Mouse (Mus musculus): Measurements from ENCODE around the gene Rexo5.

The Rexo5 gene

DNA sequence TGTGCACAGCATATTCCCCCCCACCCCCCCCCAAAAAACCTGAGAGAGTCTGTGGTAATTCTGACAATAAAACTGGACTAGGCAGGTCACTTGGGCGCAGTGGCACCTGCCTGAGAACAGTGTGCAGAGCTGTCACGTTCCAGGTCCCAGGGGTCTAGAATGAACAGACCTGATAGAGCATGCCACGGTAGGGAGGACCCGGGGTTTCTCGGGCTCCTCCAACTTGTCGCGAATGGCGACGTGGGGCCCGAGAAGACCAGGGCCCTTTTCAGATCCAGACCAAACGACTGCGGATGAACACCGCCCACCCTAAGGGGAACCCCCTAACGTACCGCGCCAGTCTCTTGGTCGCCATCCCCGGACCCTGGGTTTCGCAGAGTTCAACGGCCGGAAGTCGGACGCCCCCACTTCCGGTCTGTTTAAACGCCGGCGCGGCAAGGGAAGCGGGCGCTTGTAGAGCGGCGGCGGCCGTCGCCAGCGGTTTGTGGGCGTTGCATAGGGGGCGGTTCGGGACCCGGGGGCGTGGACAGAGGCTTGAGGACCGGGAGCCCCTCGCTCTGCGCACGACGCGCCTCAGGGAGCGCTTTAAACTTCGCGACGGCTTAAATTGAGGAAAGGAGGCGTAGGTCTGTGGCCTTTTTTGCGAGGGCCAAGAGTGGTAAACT, at the start of gene Rexo5, which contains the start of gene Eri2:
Rexo5 (plus strand) TSS at position 421 of the 665 bp plus-strand sequence.
Eri2 (minus strand) TSS at position 473 of the 665 bp plus-strand sequence.
- DNase-seq (ENCODE audit: low spot score), result peak; percentile 80

DNA sequence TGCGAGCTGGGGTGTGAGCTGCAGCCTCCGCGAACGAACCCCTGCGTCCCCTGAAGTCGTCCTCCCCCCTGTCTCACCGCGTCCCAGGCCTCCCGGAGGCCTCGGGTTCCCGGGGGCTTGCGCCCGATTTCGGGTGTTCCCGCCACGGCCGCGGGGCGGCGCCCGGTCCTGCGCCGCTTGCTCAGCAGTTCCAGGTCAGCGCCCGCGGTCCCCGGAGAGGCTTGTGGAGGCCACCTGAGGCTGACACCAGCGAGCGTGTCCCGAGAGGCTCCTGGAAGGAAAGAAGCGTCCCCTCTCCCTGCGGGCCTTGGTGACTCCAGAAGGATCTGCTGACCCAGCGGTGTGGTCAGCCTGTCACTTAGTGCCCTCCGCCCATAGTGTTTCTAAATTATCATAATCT, 49.5 kb upstream of the Rexo5 start:
- no peak for DNase-seq (ENCODE audit: low spot score)

DNA sequence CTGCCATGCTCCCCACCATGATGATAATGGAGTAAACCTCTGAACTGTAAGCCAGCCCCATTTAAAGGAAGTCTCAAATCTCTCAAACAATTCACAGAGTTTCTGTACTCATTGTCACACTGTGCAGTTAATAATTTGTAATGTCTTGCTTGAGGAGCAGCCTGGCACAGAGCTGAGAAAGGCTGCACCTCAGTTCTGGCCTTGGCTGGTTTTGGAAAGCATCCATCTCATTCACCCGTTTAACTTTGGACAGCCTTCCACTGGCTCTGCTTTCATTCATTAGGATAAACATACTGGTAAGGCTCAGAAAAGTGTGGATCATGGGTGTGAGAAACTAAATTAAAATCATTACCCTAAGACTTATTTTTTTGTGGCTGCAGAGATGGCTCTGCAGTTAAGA, 47.9 kb upstream of the Rexo5 start:
- DNase-seq (ENCODE audit: low spot score), result no peak

DNA sequence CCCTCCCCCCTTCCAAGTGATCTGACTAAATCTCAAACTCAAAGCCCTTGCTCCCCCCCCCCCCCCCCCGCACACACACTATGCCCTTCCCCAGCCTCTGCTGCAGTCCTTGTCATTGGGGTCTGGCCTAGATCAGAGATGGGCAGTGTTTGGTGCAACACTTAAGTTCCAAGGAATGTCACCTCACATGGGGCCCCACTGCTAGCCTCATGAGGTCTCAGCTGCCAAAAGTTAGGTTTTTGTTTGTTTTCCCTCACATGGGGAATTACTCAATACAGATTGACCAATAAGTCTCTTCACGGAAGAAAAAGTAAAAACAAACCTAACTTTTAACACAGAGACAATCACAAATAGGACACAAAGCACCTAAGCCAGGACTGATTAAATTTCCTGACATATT, 45.0 kb upstream of the Rexo5 start:
- DNase-seq (ENCODE audit: low spot score), result no peak

DNA sequence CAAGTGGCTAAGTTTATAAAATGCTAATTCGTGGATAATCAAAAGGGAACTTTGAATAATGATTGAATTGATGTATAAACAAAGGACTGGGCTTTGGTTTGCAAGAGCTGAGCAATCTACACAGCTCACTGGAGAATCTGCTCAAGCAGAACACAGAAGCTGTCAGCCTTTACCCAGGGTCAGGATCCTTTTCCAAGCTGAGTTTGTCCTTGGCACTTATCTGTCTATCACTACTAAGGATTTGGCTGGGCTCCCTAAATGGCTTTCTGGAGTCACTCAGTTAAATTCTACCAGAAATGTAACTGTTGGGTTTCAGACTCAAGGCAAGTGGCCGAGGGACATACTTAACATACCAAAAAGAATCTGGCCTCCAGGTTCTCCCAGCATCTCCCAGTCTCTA, 43.9 kb upstream of the Rexo5 start:
- peak; percentile 34 for DNase-seq (ENCODE audit: low spot score)

DNA sequence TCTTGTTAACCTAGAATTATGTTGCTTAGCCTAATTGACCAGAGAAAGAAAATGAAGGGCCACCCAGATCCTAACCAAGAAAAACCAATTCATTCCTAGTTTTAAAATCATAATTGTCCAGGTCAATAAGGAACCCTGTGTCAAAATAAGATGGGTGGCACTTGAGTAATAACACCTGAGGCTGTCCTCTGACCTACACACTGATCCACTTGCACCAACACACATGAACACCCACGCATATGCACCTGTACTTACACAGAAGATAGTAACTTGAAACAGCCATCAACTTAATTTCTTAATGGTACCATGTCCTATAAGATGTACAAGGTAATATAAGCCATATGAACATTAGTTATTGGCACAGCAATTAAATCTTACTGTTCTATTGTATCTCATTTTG, 40.1 kb upstream of the Rexo5 start:
- DNase-seq (ENCODE audit: low spot score), result no peak

DNA sequence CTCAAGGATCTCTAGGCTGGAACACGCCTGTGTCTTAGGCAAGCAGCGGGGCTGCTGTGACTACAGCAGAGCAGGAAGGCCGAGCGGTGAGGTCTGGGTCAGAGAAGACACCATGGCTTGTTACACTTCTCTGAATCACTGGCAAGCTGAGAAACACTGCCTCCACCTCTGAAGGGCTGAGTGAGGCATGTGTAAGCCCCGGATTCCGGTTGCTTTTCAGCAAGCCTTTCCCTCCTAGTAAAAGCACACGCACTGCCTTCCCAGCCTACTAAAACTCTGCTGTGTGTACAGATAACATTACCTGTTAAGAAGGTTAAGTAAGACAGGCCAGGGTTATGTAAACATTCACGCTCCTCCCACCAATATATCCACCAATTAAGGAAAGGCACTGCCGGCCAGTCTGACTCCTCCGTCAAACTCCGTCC, 33.3 kb upstream of the Rexo5 start, which contains the start of gene Acsm3:
Acsm3 (plus strand) TSS at position 397 of the 425 bp plus-strand sequence.
- DNase-seq (ENCODE audit: low spot score), result no peak

DNA sequence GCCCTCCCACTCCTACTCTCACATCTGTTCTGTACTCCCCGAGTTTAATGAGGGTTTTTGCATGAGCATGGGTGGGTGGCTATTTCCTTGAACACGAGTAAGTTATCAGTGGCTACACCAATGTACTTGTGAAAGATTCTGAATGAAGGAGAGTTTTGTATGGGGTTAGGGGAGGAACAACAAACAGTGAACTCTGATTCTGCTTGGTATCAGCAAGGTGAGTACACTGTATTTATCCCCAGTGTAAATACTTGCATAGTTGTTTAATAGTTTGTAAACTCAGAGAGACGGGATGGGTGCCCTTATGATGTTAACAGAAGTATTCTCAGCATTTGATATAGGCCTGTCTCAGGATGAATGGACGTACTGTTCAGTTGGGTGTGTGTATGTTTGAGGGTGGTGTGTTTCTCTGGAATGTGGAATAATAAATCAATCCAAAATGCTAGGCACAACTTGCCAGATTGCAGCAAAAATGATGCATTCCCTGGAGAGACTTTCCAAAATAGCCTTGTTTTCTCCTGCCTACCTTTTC, 31.6 kb upstream of the Rexo5 start:
- DNase-seq (ENCODE audit: low spot score), result no peak

DNA sequence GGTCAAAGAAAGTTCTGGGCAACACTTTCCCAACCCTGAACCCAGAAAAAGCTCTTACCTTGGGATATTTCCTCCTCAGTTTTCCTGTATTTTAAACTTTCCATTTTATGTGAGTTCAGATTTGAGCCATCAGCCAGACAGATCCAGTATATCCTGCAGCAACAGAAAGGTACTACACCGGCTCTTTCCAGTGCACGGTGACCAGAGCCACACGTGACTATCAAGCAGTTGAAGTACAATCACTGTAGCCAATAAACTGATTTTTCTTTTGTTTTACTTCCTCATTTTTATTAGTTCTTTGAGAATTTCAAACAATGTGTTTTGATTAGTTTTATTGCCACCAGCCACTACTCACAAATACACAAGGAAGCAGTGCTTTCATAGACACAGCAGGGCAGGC, 29.4 kb upstream of the Rexo5 start:
- DNase-seq (ENCODE audit: low spot score), result no peak

DNA sequence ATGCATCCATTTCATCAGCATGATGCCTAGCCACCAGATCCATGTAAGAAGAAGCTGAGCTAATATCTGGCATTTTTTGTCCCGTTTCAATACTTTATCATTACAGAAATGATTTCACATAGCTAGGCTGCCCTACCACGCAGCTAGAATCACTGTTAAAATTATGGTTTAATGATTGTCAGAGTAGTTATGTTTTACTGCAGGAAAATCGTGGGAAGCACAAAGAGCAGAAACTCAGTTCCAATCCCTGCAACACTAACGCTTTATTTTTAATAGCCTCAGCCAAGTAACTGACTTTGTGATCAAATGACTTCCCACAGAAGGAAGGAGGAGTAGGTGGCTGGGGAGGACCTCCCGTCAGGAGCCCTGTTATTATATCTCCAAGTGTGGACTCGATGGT, 26.8 kb upstream of the Rexo5 start:
- DNase-seq (ENCODE audit: low spot score), result no peak

DNA sequence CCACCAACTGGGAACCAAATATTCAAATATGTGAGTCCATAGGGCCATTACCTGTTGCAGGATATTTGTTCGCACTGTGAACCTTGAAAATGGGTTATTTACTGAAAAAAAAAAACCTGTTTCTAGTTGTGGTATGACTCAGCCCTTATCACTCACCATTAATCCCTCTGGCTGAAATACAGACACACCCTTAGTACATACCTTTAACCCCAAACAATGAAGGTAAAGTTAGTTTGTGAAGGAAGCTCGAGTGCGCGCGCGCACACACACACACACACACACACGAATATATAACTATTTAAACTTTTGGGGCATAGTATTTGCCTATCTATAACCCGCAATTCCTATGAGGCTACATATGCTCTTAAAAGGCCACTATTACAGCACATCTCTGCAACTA, 23.9 kb upstream of the Rexo5 start:
- DNase-seq (ENCODE audit: low spot score), result no peak

DNA sequence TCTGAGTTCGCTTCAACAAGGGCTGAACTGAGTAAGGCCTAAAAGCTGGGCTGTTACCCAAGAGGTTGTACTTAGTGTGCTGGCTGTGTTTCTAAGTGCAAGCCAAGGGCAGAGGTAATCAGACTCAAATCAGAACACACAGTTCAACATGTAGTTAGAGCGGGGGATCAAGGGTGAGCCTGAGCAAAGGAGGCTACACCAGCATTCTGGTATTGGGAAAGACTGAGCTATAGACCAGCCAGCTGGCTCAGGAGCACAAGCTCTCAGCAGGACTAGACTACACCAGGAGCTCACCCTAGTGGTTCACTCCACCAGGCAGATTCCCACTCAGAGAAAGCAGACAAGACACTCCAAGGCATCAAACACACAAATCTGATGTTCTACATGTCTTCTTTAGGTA, 10.4 kb upstream of the Rexo5 start:
- DNase-seq (ENCODE audit: low spot score), result peak; percentile 10

DNA sequence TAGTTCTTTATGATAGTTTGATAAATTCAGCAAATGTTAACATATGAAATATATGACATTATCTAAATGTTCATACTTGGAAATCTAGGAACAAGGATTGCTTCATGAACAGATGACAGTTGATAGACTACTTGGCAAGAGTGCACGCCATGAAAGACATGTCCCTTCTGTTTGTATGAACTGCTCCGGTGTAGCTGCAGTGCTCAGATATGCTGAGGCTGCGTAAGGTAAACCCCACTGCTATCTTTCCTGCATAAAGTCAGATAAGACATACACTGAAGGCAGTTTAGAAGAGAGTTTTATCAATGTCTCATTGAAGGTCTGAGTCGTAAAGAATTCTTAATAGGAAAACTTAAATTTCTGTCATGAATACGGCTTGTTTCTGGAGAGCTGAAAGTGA, 8.9 kb upstream of the Rexo5 start:
- no peak for DNase-seq (ENCODE audit: low spot score)

DNA sequence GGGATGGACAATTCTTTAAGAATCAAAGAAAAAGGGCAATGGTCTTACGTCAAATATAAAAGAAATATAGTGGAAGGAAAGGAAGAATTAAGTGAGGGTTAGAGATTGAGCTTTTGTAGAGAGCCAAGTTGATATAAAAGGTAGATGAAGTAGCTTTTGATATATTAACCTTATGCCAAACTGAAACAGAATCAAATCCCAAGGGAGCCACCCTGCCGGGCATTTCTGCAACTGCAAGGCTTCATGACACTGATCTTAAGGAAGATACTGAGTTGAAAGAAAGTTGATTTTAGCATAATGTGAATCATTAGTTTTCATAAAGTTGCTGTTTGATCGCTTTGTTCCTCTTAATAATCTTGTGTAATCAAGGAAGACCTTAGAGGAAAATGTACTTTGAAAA, 4.8 kb upstream of the Rexo5 start:
- no peak for DNase-seq (ENCODE audit: low spot score)

DNA sequence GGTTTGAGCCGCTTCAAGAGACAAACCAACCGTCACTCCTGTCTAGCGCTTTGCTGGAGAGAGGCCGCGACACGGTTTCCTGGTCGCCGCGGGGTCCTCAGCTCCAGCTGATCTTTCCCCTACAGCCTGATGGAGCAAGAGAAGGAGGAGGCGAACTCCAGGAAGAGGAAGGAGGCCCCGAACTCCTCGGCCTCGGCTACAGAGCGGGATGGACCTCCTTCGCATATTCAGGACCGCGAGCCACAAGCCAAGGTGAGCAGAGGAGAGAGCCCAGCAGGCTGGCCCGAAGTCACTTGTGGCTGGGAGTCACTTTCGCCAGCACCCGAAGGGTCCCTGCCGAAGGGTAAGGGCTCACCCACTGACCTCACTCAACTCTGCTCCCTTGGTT, 439 bp downstream of the Rexo5 start:
- no peak for DNase-seq (ENCODE audit: low spot score)

DNA sequence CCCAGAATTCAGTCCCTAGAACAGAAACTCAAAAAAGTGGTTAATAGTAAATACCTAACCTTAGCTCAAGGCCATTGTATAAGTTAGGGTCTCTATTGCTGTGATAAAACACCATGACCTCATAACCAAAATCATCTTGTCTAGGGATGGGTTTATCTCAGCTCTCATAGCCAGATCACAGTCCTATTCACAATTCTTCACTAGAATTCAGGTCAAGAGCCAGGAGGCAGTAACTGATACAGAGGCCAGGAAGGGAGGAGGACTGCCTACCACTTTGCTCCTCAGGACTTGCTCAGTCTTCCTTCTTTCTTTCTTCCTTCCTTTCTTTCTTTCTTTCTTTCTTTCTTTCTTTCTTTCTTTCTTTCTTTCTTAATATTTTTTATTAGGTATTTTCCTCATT, 1.5 kb downstream of the Rexo5 start:
- no peak for DNase-seq (ENCODE audit: low spot score)

DNA sequence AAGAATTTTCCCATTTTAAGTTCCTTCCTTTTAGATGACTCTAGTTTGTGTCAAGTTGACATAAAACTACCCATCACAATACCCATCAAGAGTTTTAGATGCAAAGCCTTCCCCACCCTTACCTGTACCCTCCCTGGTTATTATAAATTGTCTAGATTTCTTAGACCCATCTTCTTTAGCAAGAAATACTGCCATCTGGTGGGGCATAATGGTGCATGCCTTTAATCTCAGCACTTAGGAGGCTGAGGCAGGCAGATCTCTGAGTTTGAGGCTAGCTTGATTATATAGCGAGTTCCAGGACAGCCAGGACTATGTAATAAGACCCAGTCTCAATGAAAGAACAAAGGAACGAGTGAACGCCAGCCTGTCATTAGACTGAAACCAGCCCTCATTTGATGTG, 6.7 kb downstream of the Rexo5 start:
- DNase-seq (ENCODE audit: low spot score), result no peak

DNA sequence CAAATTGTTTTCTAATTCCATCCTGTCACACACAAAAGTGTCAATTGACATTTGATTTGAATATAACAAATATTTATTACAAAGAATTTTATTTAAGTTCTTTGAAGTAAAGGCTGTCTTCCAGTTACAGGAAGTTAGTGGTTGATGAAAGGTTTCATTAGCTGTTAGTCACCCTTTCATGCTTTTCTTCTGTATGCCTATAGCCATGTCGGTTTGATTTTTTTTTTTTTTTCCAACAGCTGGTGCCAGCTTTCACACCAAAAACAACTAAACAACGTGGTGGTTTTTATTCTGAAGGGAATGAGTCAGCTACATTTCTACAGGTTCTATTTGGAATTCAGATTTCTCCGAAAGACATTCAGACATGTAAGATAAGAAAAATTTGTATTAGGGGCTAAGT, 7.2 kb downstream of the Rexo5 start:
- no peak for DNase-seq (ENCODE audit: low spot score)

DNA sequence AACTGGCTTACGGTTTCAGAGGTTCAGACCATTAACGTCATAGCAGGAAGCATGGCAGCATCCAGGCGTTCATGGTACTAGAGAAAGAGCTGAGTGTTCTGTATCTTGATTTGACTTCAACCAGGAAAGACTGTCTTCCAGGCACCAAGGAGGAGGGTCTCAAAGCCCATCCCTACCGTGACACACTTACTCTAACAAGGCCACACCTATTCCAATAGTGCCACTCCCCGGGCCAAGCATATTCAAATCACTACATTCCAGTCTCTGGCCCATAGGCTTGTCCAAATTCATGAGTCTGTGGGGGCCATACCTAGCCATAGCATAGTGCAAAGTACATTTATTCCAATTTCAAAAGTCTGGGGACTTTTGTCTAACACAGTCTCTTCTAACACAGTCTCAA, 13.6 kb downstream of the Rexo5 start:
- no peak for DNase-seq (ENCODE audit: low spot score)

DNA sequence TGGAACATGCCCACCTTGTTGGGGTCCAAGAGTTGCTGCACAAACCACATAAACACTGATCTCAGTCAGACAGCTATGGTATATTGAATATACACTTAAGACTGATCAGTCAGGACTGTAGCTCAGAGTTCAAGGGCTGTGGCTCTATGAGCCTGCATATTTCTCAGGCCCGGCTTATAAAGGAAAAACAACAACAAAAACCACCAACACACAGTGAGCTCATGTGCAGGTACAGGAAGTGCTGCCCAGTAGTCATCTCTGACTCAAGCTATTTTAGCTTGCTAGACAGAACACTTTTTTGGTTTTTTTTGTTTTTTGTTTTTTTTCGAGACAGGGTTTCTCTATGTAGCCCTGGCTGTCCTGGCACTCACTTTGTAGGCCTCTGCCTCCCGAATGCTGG, 14.9 kb downstream of the Rexo5 start:
- DNase-seq (ENCODE audit: low spot score), result no peak

DNA sequence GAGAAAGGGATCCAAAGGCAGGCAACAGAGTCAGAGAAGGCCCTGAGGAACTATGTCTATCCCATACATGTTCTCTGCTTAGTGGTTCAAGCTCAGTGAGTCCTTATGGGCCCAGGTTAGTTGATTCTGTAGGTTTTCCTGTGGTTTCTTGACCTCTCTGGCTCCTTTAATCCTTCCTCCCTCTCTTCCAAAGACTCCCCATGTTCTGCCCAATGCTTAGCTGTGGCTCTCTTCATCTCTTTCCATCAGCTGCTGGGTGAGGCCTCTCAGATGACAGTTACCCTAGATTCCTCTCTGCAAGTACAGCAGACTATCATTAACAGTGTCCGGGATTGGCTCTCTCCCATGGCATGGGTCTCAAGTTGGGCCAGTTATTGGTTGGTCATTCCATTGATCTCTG, 41.6 kb downstream of the Rexo5 start:
- no peak for DNase-seq (ENCODE audit: low spot score)

DNA sequence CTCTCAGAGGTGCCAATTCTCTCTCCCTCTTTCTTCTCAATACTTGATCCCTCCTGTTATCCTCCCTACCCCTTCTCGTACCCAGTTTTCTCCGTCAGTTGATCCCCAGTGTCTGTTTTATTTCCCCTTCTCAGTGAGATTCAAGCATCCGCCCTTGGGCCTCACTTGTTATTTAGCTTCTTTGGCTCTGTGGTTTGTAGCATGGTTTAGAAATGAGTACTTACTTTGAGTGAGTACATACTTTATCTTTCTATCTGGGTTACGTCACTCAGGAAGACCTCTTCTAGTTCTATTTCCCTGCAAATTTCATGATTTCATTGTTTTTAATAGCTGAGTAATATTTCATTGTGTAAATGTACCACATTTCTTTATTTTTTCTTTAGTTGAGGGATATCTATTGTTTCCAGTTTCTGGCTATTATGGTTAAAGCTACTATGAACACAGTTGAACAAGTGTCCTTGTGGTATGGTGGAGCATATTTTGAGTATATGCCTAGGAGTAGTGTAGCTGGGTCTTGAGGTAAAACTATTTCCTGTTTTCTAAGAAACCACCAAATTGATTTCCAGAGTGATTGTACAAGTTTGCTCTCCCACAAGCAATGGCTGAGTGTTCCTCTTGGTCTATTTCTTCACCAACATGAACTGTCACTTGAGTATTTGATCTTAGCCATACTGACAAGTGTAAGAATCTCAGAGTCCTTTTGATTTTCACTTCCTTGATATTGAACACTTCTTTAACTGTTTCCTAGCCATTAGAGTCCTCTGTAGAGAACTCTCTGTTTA, 42.4 kb downstream of the Rexo5 start:
- no peak for DNase-seq (ENCODE audit: low spot score)

DNA sequence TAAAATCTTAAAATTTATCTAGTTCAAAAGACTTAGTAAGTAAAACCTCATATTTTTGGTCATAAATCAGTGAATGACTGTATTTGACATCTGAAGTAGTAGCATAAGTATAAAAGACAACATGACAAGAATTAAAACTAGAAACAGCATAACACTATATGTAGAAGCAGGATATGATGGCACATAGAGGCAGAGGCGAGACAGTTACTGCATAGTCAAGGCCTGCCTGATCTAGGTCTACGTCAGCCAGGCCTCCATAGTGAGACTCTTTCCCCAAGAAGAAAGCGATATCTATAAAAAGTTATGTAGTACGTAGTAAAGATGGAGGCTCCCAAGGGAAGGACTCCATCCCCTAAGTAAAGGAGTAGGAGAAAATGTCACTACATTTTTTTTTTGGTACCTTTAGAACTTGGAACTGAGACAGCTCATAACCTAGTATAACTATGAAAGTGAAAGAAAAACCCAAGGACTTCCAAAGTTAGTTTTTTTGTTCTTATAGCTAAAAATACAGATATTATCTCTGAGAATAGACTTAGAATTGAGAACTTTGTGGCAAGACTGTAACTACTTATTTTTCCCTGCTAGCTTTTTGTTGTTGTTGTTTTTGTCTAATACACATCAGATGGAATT, 48.1 kb downstream of the Rexo5 start:
- no peak for DNase-seq (ENCODE audit: low spot score)
